Mouse (Mus musculus) embryonic facial prominence, embryonic 11.5 days (tissue): ENCODE measurements around the gene Anapc13. TPM values are rescaled to one million over a fixed set of nuclear protein-coding genes. Genes with fewer than 3 reads are reported as not detected.

Experiments
- ATAC-seq: fragments of 200-750 bp; cut with Nextera tagmentation; replicated peaks from 2 replicates; pipeline ENCODE4 v1.8.0; 2017; ENCODE audit warnings: low read depth; ENCODE audit not compliant: insufficient number of reproducible peaks, low FRiP score, low TSS enrichment
- DNase-seq: peaks from one replicate; pipeline ENCODE4 v3.0.0-alpha.2; 2015; ENCODE audit warnings: low spot score
- H3K27ac ChIP-seq: fragments of 300-500 bp; sonication (generic); replicated peaks from 2 replicates; pipeline ENCODE4 v1.5.1; 2014; ENCODE audit warnings: mild to moderate bottlenecking, low read depth, low read length, control low read depth
- H3K27me3 ChIP-seq: fragments of 300-500 bp; sonication (generic); 2 replicates; pipeline ENCODE4 v1.6.1; 2014; ENCODE audit warnings: mild to moderate bottlenecking, low read length, moderate library complexity, mixed read lengths; ENCODE audit not compliant: control insufficient read depth, insufficient read depth
- H3K36me3 ChIP-seq: fragments of 300-500 bp; sonication (generic); replicated peaks from 2 replicates; pipeline ENCODE4 v1.6.1; 2014; ENCODE audit warnings: low read depth, mild to moderate bottlenecking, low read length, moderate library complexity, mixed read lengths; ENCODE audit not compliant: control insufficient read depth, insufficient read depth
- H3K4me1 ChIP-seq: fragments of 300-500 bp; sonication (generic); 2 replicates; pipeline ENCODE4 v1.6.1; 2014; ENCODE audit warnings: low read length, mixed read lengths; ENCODE audit not compliant: control insufficient read depth, insufficient read depth
- H3K4me2 ChIP-seq: fragments of 300-500 bp; sonication (generic); 2 replicates; pipeline ENCODE4 v1.6.1; 2014; ENCODE audit warnings: low read depth, mild to moderate bottlenecking, control low read depth, low read length, moderate library complexity
- H3K4me3 ChIP-seq: fragments of 300-500 bp; sonication (generic); 2 replicates; pipeline ENCODE4 v1.5.1; 2014; ENCODE audit warnings: low read depth, low read length, control low read depth
- H3K9ac ChIP-seq: fragments of 300-500 bp; sonication (generic); replicated peaks from 2 replicates; pipeline ENCODE4 v1.6.1; 2014; ENCODE audit warnings: mild to moderate bottlenecking, control low read depth, low read length
- H3K9me3 ChIP-seq: fragments of 300-500 bp; sonication (generic); replicated peaks from 2 replicates; pipeline ENCODE4 v1.6.1; 2016; ENCODE audit warnings: mild to moderate bottlenecking, low read length, inconsistent platforms, mixed read lengths; ENCODE audit not compliant: control insufficient read depth
- WGBS: fragments of 180-500 bp; shearing (Covaris S2); extraction: QIAGEN DNeasy Blood & Tissue Kit; methylation state at CpG from one replicate; pipeline ENCODE4 v1.1.7; 2014; 5-methylcytosine and 5-hydroxymethylcytosine counted together
- polyA plus RNA-seq: library from polyadenylated mRNA; unstranded; fragments of >200 nt; fragmentation: Nextera tagmentation; extraction: Ambion mirVana; gene quantifications from 2 replicates; pipeline ENCODE4 v1.2.1, GENCODE M21; 2014

Gene Anapc13
- polyA plus RNA-seq, 1 experiment from 2014 or later: 148 TPM

DNA sequence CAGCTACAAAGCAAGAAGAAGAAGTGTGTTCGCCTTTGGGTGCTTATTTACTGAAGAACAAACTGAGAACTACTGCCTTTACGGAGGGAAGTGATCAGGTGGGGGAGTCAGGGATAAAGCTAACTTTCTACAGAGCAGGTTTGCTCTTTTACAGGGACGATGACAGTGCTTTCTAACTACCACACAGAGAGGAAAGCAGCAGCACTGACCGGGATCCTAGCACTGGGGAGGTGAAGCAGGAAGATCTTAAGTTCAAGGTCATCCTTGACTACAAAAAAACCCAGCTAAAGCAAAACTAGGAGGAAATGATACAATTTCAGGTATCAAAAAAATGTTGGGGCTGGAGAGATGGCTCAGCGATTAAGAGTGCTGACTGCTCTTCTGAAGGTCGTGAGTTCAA is 3.2 kb upstream of the Anapc13 start:
- H3K9ac ChIP-seq: no peak overlapping the region; the same call in 1 of the 2 replicates
- ATAC-seq (no peak), DNase-seq (no peak)
- no peak overlapping the region for H3K4me2 ChIP-seq
- no peaks in the 10 kb centered on the region for H3K9me3 ChIP-seq
- WGBS: 84% methylated on average over 6 of the region's 6 CpGs
- H3K27ac ChIP-seq: no peak overlapping the region
- H3K36me3 ChIP-seq: no peaks in the 10 kb centered on the region
- no peak overlapping the region for H3K4me3 ChIP-seq
- H3K4me1 ChIP-seq: peaks cover 3% of the 10 kb centered on the region; the same call in 1 of the 2 replicates
- no peaks in the 10 kb centered on the region for H3K27me3 ChIP-seq

DNA sequence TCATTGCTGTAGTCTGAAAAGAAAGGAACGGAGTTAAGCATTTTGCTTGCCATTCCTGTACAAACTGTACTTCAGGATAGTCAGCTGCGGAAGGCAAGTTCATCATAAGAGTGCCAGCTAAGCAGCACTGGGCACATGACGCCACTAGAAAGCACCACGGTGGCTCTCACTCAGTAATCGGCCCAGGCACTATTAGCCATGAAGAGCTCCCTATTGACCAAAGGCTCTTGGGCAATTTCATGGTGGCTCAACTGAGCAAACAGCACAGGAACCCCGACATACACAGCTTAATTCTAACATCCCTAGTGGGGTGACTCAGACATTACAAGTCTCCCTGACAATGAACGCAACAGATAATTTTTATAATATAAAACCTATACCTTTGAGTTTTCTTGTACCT is 2.5 kb upstream of the Anapc13 start:
- Histone ChIP-seq H3K27me3 (no peaks in the 10 kb centered on the region), H3K27ac (no peak overlapping the region), H3K36me3 (no peaks in the 10 kb centered on the region), H3K4me1 (peaks cover 3% of the 10 kb centered on the region; the same call in 1 of the 2 replicates), H3K9me3 (no peaks in the 10 kb centered on the region), H3K4me2 (no peak overlapping the region), H3K9ac (no peak overlapping the region), H3K4me3 (no peak overlapping the region)
- WGBS: 87% methylated on average over 7 of the region's 7 CpGs
- ATAC-seq (no peak), DNase-seq (no peak)

DNA sequence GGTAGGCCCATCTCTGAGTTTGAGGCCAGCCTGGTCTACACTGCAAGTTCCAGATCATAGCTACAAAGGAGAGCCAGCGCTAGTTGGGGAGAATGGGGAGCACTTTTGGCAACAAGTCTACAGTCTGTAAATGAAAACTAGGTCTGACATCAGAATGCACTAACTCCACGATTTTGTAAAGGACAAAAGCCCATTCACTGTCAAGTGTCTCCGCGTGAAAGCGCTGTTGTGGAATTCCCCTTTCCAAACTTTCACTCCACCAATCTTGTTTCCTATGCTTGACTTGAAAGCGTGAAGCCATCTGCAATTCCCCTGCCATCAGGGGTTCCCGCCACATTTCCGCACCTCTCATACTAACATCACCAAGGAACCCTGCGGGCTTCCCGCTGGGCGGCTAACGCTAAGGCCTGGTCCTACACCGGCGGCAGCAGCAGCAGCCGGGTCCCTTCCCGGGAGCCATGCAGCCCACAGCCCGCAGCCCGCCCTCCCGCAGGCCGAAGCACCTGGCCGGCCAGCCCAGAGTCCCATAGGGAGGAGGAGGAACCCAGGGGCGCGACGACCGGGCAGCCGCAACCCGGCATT is 604 bp upstream of the Anapc13 start:
- ATAC-seq: peak; percentile 71
- H3K4me1 ChIP-seq: peaks cover 3% of the 10 kb centered on the region; the same call in 1 of the 2 replicates
- H3K27me3 ChIP-seq: no peaks in the 10 kb centered on the region
- WGBS: 1% methylated on average over 26 of the region's 27 CpGs
- H3K36me3 ChIP-seq: no peaks in the 10 kb centered on the region
- peak overlapping the region; percentile 99 for H3K9ac ChIP-seq
- peak overlapping the region; percentile 96 for H3K27ac ChIP-seq
- peak overlapping the region; percentile 88 for H3K4me3 ChIP-seq
- no peaks in the 10 kb centered on the region for H3K9me3 ChIP-seq
- peak overlapping the region; percentile 76 for H3K4me2 ChIP-seq
- peak; percentile 61 for DNase-seq

DNA sequence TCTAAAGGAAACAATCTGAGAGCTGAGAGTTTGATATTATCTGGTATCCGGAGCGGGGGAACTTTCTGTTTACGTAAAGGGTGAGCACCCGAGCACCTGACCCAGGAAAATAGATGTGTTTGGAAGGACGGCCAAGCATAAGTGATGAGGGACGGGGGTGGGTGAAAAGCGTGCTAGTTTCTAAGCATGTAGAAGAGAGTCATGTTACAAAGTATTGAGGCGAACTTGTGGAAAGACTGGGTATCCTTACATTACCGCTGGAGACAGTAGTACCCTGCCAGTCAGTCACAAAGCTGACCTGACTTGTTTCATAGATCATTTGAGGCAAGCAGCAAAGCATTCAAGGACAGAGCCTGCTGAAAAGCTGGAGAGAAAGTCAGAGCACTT is 736 bp downstream of the Anapc13 start:
- H3K4me1 ChIP-seq: peaks cover 3% of the 10 kb centered on the region; the same call in 1 of the 2 replicates
- WGBS: 0% methylated on average over 9 of the region's 9 CpGs
- no peak for DNase-seq

DNA sequence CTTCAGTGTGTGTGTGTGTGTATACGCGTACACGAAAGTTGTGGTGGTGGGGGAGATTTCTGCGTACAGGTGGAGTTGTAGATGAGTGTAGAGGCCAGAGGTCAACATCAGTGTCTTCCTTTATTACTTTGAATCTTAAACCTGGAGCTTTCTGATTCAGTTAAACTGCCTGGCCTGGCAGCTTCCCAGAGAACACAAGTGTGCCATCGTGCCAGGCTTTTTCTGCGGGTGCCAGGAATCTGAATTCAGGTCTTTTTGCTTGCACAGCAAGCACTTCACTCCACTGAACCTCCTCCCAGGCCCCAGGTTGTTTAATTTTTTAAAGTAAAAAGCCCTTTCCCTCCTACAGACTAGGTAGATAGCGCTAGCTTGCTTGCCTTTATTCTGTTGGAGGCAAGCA is 1.3 kb downstream of the Anapc13 start:
- DNase-seq (no peak), ATAC-seq (no peak)
- no peaks in the 10 kb centered on the region for H3K36me3 ChIP-seq
- no peaks in the 10 kb centered on the region for H3K9me3 ChIP-seq
- 90% methylated on average over 7 of the region's 7 CpGs for WGBS
- H3K4me2 ChIP-seq: peak overlapping the region; percentile 65
- peak overlapping the region; percentile 88; the same call in 1 of the 2 replicates for H3K4me3 ChIP-seq
- peak overlapping the region; percentile 96; the same call in 1 of the 2 replicates for H3K27ac ChIP-seq
- peaks cover 3% of the 10 kb centered on the region; the same call in 1 of the 2 replicates for H3K4me1 ChIP-seq
- peak overlapping the region; percentile 99 for H3K9ac ChIP-seq
- H3K27me3 ChIP-seq: no peaks in the 10 kb centered on the region

More for the DNA sequence above, 736 bp downstream of the Anapc13 start:
- Histone ChIP-seq H3K9ac (peak overlapping the region; percentile 99), H3K36me3 (no peaks in the 10 kb centered on the region), H3K4me2 (peak overlapping the region; percentile 65), H3K4me3 (peak overlapping the region; percentile 88), H3K9me3 (no peaks in the 10 kb centered on the region), H3K27me3 (no peaks in the 10 kb centered on the region), H3K27ac (peak overlapping the region; percentile 96)
- ATAC-seq: peak; percentile 3; the same call in 1 of the 2 replicates

DNA sequence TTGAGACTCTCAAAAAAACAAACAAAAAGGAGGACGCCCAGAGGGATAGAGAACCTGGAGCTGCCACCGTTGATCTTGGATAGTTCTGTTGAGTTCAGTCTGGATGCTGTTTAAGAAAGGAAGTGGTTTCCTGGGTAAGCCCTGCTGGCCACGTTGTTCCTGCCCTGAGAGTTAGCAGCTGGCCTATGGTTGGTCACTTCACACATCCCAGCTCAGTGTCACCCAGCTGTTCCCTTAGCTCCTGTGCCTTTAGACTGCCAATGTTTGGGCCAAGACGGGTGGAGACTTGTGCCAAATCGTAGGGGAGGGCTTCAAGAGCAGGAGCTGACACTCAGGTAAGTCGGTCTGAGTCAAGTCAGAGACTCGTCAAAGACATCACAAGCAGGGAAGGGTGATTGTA is 3.0 kb downstream of the Anapc13 start:
- Histone ChIP-seq H3K27me3 (no peaks in the 10 kb centered on the region), H3K4me3 (no peak overlapping the region), H3K9me3 (no peaks in the 10 kb centered on the region), H3K27ac (no peak overlapping the region), H3K4me1 (peaks cover 3% of the 10 kb centered on the region; the same call in 1 of the 2 replicates), H3K4me2 (no peak overlapping the region), H3K9ac (no peak overlapping the region), H3K36me3 (no peaks in the 10 kb centered on the region)
- ATAC-seq (no peak), DNase-seq (no peak)
- 65% methylated on average over 7 of the region's 7 CpGs for WGBS

DNA sequence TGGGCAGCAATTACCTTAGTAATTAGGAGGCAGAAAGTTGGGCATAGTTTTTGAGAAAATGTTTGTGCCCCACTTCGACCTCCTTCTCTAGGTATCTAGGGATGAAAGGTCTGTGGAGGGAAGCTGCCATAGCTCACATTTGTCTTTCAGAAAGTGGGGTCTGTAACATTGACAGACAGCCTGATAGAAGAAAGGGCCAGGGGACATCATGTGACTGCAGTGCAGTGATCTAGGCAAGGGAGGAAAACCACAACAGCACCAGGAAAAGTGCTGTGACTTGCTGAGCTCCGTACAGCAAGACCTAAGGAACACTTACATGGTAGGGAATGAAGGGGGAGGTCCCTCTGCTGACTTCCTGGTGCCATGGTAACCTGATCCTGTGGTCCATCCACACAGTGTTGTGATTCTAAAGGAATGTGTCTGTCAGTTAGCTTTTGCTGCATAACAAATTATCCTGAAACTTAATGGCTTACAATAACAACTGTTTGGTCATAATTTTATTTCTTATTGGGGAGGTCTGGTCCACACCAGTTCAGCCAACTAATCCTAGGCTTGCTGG is 5.6 kb downstream of the Anapc13 start:
- H3K36me3 ChIP-seq: no peaks in the 10 kb centered on the region
- DNase-seq (no peak), ATAC-seq (no peak)
- H3K4me3 ChIP-seq: no peak overlapping the region
- H3K27me3 ChIP-seq: no peaks in the 10 kb centered on the region
- H3K4me1 ChIP-seq: peaks cover 3% of the 10 kb centered on the region; the same call in 1 of the 2 replicates
- no peak overlapping the region for H3K9ac ChIP-seq
- WGBS: 55% methylated on average over 2 of the region's 2 CpGs
- H3K27ac ChIP-seq: no peak overlapping the region
- H3K9me3 ChIP-seq: no peaks in the 10 kb centered on the region
- H3K4me2 ChIP-seq: no peak overlapping the region

DNA sequence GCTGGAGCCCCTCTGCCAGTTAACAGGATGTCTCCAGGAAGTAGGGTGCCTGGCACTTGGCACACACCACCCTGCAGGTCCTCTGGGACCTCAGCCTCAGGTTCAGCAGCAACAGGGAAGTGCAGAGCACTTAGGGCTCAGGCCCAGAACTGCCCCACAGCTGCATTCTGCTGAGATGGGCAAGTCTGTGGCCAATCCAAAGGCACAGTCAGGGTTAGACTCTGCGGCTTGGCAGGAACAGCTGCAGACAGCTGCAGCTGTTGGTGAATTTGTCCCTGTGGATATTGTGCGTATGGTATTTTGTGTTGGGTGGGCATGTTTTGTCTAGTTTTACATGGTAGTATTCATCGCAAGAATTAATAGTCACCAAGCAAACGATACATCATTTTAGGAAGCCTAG is 6.1 kb downstream of the Anapc13 start:
- Histone ChIP-seq H3K4me3 (no peak overlapping the region), H3K27me3 (no peaks in the 10 kb centered on the region), H3K36me3 (no peaks in the 10 kb centered on the region), H3K4me1 (peaks cover 1% of the 10 kb centered on the region; the same call in 1 of the 2 replicates), H3K9me3 (no peaks in the 10 kb centered on the region), H3K9ac (no peak overlapping the region), H3K4me2 (no peak overlapping the region), H3K27ac (no peak overlapping the region)
- no peak for ATAC-seq
- WGBS: 86% methylated on average over 4 of the region's 4 CpGs
- no peak for DNase-seq
